Mouse (Mus musculus): ENCODE results near the gene Tmem135. TPM values are rescaled to one million over a fixed set of nuclear protein-coding genes. Genes with fewer than 3 reads are reported as not detected.
A peak's percentile ranks its signal among the peaks of the same experiment; 100 is the strongest.

The Tmem135 gene
- total and polyA plus RNA-seq, 2 experiments from 2014 or later = 31.4 to 33.5 TPM

DNA sequence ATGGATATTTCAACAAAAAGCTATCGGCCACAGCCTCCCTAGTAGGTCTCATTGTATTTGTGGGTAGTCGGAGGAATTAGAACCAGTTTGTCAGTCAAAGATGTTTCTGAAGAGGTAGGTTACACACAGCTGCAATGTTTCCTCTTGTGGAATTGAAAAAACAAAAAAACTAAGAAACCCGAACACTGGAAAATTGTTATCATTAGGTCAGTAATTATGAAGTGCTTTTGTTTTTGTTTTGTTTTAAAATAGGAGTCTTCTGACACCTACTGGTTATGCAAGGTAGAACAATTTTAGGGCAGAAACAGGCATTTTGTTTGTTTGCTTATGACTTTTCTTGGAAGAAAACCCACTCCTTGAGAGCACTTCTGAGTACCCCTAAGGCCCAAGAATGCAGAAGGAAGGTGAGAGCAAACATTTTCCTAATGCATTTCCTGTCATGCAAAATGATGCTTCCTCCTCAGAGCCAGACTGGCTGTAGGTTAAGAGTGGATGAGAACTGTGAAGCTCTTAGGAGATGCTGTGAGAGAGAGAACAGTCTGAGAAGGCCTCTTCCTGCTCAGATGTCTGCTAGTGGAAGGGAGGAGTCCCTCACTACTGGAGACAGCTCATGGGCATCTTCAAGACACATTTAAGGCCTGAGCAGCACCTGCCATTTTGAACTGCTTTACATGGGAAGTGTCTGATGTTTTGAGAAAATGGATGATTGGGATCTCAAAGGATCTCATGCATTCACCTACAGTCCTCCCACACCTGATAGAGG, 15.1 kb upstream of the Tmem135 start:
- TF ChIP-seq CTCF (IDR thresholded peaks at IDR 0.05; ENCODE audit: low read depth) = peak; percentile 69
- no peak overlapping the region for H3K27ac ChIP-seq
- ATAC-seq = no peak
- H3K4me1 ChIP-seq (ENCODE audit: insufficient read depth, low read length) = no peaks in the 10 kb centered on the region
- H3K9me3 ChIP-seq (ENCODE audit: low read length) = no peaks in the 10 kb centered on the region
- DNase-seq (ENCODE audit: low spot score) = peak; percentile 56
- no peaks in the 10 kb centered on the region for H3K36me3 ChIP-seq (ENCODE audit: insufficient read depth, low read length)
- H3K9ac ChIP-seq (replicated peaks; ENCODE audit: low read length) = no peak overlapping the region
- no peak overlapping the region for H3K4me3 ChIP-seq (ENCODE audit: low read length)
- no peaks in the 10 kb centered on the region for H3K27me3 ChIP-seq (ENCODE audit: insufficient read depth, low read length)
- no peak overlapping the region; the same call in 1 of the 2 replicates for H3K4me2 ChIP-seq (ENCODE audit: low read depth, low read length)
- WGBS = 57% methylated on average over 3 of the region's 3 CpGs

DNA sequence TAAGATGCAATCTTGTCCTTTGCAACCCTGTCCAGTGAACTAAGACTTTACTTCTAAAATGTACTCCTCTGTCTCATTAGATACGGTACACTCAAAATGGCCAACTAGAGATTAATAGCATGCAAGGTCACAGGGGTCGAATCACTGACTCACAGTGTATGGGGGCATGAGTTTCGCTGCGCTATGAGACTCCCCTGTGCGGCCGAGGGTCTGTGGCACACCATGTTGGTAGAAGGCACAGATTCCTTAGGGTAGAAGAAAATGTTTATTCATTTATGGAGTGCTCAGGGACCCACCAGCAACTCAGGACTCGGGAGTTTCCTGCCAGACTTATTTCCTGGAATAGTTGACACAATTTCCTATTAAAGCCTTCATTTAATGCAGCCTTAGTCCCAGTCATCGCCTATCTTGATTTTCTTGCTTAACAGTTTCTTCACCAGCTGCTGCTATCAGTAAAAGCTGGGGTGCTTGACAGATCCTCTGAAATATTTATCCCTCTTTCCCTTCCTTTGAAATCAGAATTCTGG, 14.2 kb upstream of the Tmem135 start:
- Histone ChIP-seq H3K4me3 (ENCODE audit: low read length) (no peak overlapping the region), H3K9ac (replicated peaks; ENCODE audit: low read length) (no peak overlapping the region), H3K36me3 (ENCODE audit: insufficient read depth, low read length) (no peaks in the 10 kb centered on the region), H3K27ac (no peak overlapping the region), H3K4me2 (ENCODE audit: low read depth, low read length) (no peak overlapping the region), H3K4me1 (ENCODE audit: insufficient read depth, low read length) (no peaks in the 10 kb centered on the region), H3K9me3 (ENCODE audit: low read length) (no peaks in the 10 kb centered on the region), H3K27me3 (ENCODE audit: insufficient read depth, low read length) (no peaks in the 10 kb centered on the region)
- TF ChIP-seq CTCF (IDR thresholded peaks at IDR 0.05; ENCODE audit: low read depth) = no peak
- ATAC-seq (no peak), DNase-seq (ENCODE audit: low spot score) (no peak)
- 67% methylated on average over 8 of the region's 8 CpGs for WGBS

DNA sequence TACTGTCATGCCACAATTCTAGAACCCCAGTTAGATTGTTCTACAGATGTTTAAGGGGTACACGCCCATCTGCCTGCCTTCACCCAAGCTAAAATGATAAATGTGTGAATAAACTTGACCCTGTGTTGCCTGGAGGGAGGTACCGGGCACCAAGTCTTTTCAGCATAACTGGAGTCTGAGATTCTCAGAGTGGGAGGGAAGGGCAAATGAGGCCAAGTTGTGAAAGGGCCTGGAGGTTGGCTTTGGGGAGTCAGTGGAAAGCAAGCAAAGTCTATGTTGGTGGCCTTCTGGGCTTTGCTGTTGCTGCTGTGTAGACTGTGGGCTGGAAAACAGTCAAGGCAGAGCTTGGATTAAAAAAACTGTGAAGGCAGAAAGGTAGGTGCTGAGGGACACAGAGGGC, 13.7 kb upstream of the Tmem135 start:
- no peak for TF ChIP-seq CTCF (IDR thresholded peaks at IDR 0.05; ENCODE audit: low read depth)
- DNase-seq (ENCODE audit: low spot score) (no peak), ATAC-seq (no peak)
- Histone ChIP-seq H3K36me3 (ENCODE audit: insufficient read depth, low read length) (no peaks in the 10 kb centered on the region), H3K9me3 (ENCODE audit: low read length) (no peaks in the 10 kb centered on the region), H3K4me1 (ENCODE audit: insufficient read depth, low read length) (no peaks in the 10 kb centered on the region), H3K27me3 (ENCODE audit: insufficient read depth, low read length) (no peaks in the 10 kb centered on the region), H3K4me2 (ENCODE audit: low read depth, low read length) (no peak overlapping the region), H3K4me3 (ENCODE audit: low read length) (no peak overlapping the region), H3K9ac (replicated peaks; ENCODE audit: low read length) (no peak overlapping the region), H3K27ac (no peak overlapping the region)
- WGBS = 76% methylated on average over 2 of the region's 2 CpGs

GRCm38 (mm10) chr7:89416027-89416426, 12.0 kb upstream of the Tmem135 start:
- no peak for TF ChIP-seq CTCF (IDR thresholded peaks at IDR 0.05; ENCODE audit: low read depth)
- no peaks in the 10 kb centered on the region for H3K27me3 ChIP-seq (ENCODE audit: insufficient read depth, low read length)
- H3K4me1 ChIP-seq (ENCODE audit: insufficient read depth, low read length) = no peaks in the 10 kb centered on the region
- 86% methylated on average over 4 of the region's 4 CpGs for WGBS
- ATAC-seq = no peak
- H3K4me2 ChIP-seq (ENCODE audit: low read depth, low read length) = no peak overlapping the region
- no peak overlapping the region for H3K4me3 ChIP-seq (ENCODE audit: low read length)
- no peaks in the 10 kb centered on the region for H3K36me3 ChIP-seq (ENCODE audit: insufficient read depth, low read length)
- H3K27ac ChIP-seq = no peak overlapping the region
- DNase-seq (ENCODE audit: low spot score) = no peak
- no peaks in the 10 kb centered on the region for H3K9me3 ChIP-seq (ENCODE audit: low read length)
- H3K9ac ChIP-seq (replicated peaks; ENCODE audit: low read length) = no peak overlapping the region

DNA sequence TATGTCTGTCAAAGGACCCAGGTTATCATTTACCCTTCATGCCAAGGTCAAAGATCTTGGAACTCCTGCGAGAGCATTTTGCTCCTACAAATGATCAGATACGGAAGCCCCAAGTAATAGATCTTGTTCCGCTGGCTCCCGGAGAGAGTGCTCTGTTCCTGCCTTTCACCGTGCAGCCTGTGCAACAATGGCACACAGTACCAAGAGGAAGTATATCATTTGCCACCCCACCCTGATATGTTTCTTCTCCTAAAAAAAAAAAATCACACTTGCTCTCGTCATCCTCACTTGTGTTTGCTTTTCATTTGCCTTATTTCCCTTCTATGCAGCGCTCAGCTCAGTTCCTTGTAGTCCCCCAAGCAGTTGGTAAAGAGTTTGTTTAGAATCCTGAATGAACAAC, 8.1 kb upstream of the Tmem135 start:
- H3K4me3 ChIP-seq (ENCODE audit: low read length) = no peak overlapping the region
- 84% methylated on average over 7 of the region's 7 CpGs for WGBS
- no peak overlapping the region for H3K27ac ChIP-seq
- H3K9ac ChIP-seq (replicated peaks; ENCODE audit: low read length) = no peak overlapping the region
- no peaks in the 10 kb centered on the region for H3K36me3 ChIP-seq (ENCODE audit: insufficient read depth, low read length)
- ATAC-seq = no peak
- H3K4me1 ChIP-seq (ENCODE audit: insufficient read depth, low read length) = no peaks in the 10 kb centered on the region
- no peaks in the 10 kb centered on the region for H3K9me3 ChIP-seq (ENCODE audit: low read length)
- no peak for DNase-seq (ENCODE audit: low spot score)
- no peak for TF ChIP-seq CTCF (IDR thresholded peaks at IDR 0.05; ENCODE audit: low read depth)
- H3K27me3 ChIP-seq (ENCODE audit: insufficient read depth, low read length) = no peaks in the 10 kb centered on the region
- H3K4me2 ChIP-seq (ENCODE audit: low read depth, low read length) = no peak overlapping the region

GRCm38 (mm10) chr7:89411346-89411745, 7.3 kb upstream of the Tmem135 start:
- DNase-seq (ENCODE audit: low spot score) (no peak), ATAC-seq (no peak)
- no peaks in the 10 kb centered on the region for H3K4me1 ChIP-seq (ENCODE audit: insufficient read depth, low read length)
- H3K9ac ChIP-seq (replicated peaks; ENCODE audit: low read length) = no peak overlapping the region
- no peaks in the 10 kb centered on the region for H3K27me3 ChIP-seq (ENCODE audit: insufficient read depth, low read length)
- H3K4me2 ChIP-seq (ENCODE audit: low read depth, low read length) = no peak overlapping the region
- no peak overlapping the region for H3K4me3 ChIP-seq (ENCODE audit: low read length)
- TF ChIP-seq CTCF (IDR thresholded peaks at IDR 0.05; ENCODE audit: low read depth) = no peak
- H3K27ac ChIP-seq = no peak overlapping the region
- no peaks in the 10 kb centered on the region for H3K9me3 ChIP-seq (ENCODE audit: low read length)
- WGBS = 90% methylated on average over 3 of the region's 3 CpGs
- H3K36me3 ChIP-seq (ENCODE audit: insufficient read depth, low read length) = no peaks in the 10 kb centered on the region

DNA sequence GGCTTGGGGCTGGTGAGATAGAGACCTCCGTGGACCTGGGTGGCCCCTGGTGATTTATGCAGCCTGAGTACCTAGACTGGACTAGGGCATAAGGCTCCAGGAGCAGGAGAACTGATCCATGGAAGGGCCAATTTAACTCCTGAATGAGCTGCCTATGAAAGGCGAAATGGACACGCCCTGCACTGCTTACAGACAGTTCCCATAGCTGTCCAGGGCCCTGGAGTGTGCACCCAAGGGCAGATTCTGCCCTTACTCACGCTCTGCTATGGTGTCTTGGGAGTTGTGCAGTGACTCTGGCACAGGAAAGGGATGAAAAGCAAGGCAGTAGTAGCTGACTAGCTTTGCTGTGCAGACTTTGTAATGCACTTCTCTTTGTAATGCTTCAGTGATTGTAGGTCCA, 6.3 kb upstream of the Tmem135 start:
- 76% methylated on average over 4 of the region's 4 CpGs for WGBS
- Histone ChIP-seq H3K9ac (replicated peaks; ENCODE audit: low read length) (no peak overlapping the region), H3K4me1 (ENCODE audit: insufficient read depth, low read length) (no peaks in the 10 kb centered on the region), H3K4me3 (ENCODE audit: low read length) (no peak overlapping the region), H3K27me3 (ENCODE audit: insufficient read depth, low read length) (no peaks in the 10 kb centered on the region), H3K36me3 (ENCODE audit: insufficient read depth, low read length) (no peaks in the 10 kb centered on the region), H3K9me3 (ENCODE audit: low read length) (no peaks in the 10 kb centered on the region), H3K4me2 (ENCODE audit: low read depth, low read length) (no peak overlapping the region), H3K27ac (no peak overlapping the region)
- TF ChIP-seq CTCF (IDR thresholded peaks at IDR 0.05; ENCODE audit: low read depth) = no peak
- ATAC-seq (no peak), DNase-seq (ENCODE audit: low spot score) (no peak)

Data from hindbrain, postnatal 0 days (tissue).